Mouse (Mus musculus) midbrain, embryonic 16.5 days (tissue): ENCODE results near the gene Zfp36l2. TPM values are rescaled to one million over a fixed set of nuclear protein-coding genes. Genes with fewer than 3 reads are reported as not detected.

Source experiments
- ATAC-seq: fragments of 200-750 bp; cut with Nextera tagmentation; 2 replicates; pipeline ENCODE4 v1.8.0; 2017; ENCODE audit warnings: moderate TSS enrichment
- H3K27ac ChIP-seq: fragments of 300-500 bp; sonication (generic); 2 replicates; pipeline ENCODE4 v1.5.1; 2014; ENCODE audit warnings: mild to moderate bottlenecking, low read length, mixed read lengths
- H3K27me3 ChIP-seq: fragments of 300-500 bp; sonication (generic); 2 replicates; pipeline ENCODE4 v1.6.1; 2014; ENCODE audit warnings: low read depth, low read length, mixed read lengths; ENCODE audit not compliant: control insufficient read depth, insufficient read depth
- H3K36me3 ChIP-seq: fragments of 300-500 bp; sonication (generic); 2 replicates; pipeline ENCODE4 v1.6.1; 2014; ENCODE audit warnings: mild to moderate bottlenecking, low read length, moderate library complexity, mixed read lengths; ENCODE audit not compliant: control insufficient read depth, insufficient read depth
- H3K4me1 ChIP-seq: fragments of 300-500 bp; sonication (generic); 2 replicates; pipeline ENCODE4 v1.6.1; 2014; ENCODE audit warnings: mild to moderate bottlenecking, low read length, mixed read lengths; ENCODE audit not compliant: control insufficient read depth, insufficient read depth
- H3K4me2 ChIP-seq: fragments of 300-500 bp; sonication (generic); 2 replicates; pipeline ENCODE4 v1.6.1; 2014; ENCODE audit warnings: mild to moderate bottlenecking, low read length, mixed read lengths
- H3K4me3 ChIP-seq: fragments of 300-500 bp; sonication (generic); 2 replicates; pipeline ENCODE4 v1.5.1; 2014; ENCODE audit warnings: low read depth, mild to moderate bottlenecking, low read length, moderate library complexity, mixed read lengths
- H3K9ac ChIP-seq: fragments of 300-500 bp; sonication (generic); 2 replicates; pipeline ENCODE4 v1.6.1; 2014; ENCODE audit warnings: low read depth, low read length, mixed read lengths
- H3K9me3 ChIP-seq: fragments of 300-500 bp; sonication (generic); replicated peaks from 2 replicates; pipeline ENCODE4 v1.6.1; 2014; ENCODE audit warnings: mild to moderate bottlenecking, low read length, mixed read lengths; ENCODE audit not compliant: control insufficient read depth, poor library complexity, severe bottlenecking
- WGBS: fragments of 180-500 bp; shearing (Covaris S2); extraction: QIAGEN DNeasy Blood & Tissue Kit; methylation state at CpG from one replicate; pipeline ENCODE4 v1.1.7; 2014; 5-methylcytosine and 5-hydroxymethylcytosine counted together
- polyA plus RNA-seq: library from polyadenylated mRNA; unstranded; fragments of >200 nt; fragmentation: Nextera tagmentation; extraction: Ambion mirVana; gene quantifications from 2 replicates; pipeline ENCODE4 v1.2.1, GENCODE M21; 2015

The Zfp36l2 gene
- polyA plus RNA-seq, 1 experiment from 2014 or later: 3.6 TPM

GRCm38 (mm10) chr17:84144762-84145599, 42.8 kb downstream of the Zfp36l2 start:
- Histone ChIP-seq H3K4me1 (no peaks in the 10 kb centered on the region; the same call in 1 of the 2 replicates), H3K4me3 (no peak overlapping the region), H3K9me3 (no peaks in the 10 kb centered on the region), H3K4me2 (no peak overlapping the region), H3K27ac (no peak overlapping the region), H3K27me3 (no peaks in the 10 kb centered on the region), H3K9ac (no peak overlapping the region), H3K36me3 (no peaks in the 10 kb centered on the region)
- ATAC-seq: no peak
- 79% methylated on average over 5 of the region's 5 CpGs for WGBS

DNA sequence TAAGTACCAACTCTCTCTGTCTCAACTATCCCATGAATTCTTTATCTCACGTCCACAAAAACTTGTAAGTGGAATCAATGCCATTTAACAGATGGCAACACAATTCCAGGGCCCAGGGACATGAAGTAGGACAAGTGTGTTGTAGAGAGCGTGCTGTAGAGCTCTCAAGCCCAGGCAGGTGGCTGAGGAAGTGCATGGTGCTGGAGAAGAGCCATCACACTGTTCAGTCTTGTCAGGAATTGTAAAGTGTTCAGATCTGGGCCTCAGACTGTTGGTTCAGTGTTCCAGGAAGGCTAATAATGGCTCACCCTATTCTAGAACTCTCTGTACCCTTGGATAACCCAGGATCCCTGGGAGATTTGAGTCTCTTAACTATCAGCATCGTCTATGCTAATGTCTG, 43.6 kb downstream of the Zfp36l2 start:
- Histone ChIP-seq H3K9me3 (no peaks in the 10 kb centered on the region), H3K27me3 (no peaks in the 10 kb centered on the region), H3K4me1 (no peaks in the 10 kb centered on the region; the same call in 1 of the 2 replicates), H3K9ac (no peak overlapping the region), H3K27ac (no peak overlapping the region), H3K4me3 (no peak overlapping the region), H3K4me2 (no peak overlapping the region), H3K36me3 (no peaks in the 10 kb centered on the region)
- ATAC-seq: no peak
- WGBS: 84% methylated on average over 3 of the region's 3 CpGs

GRCm38 (mm10) chr17:84143219-84143844, 44.4 kb downstream of the Zfp36l2 start:
- Histone ChIP-seq H3K27me3 (no peaks in the 10 kb centered on the region), H3K4me1 (no peaks in the 10 kb centered on the region; the same call in 1 of the 2 replicates), H3K36me3 (no peaks in the 10 kb centered on the region), H3K4me2 (no peak overlapping the region), H3K4me3 (no peak overlapping the region), H3K9me3 (no peaks in the 10 kb centered on the region), H3K9ac (no peak overlapping the region), H3K27ac (no peak overlapping the region)
- WGBS: 63% methylated on average over 12 of the region's 12 CpGs
- ATAC-seq: no peak

DNA sequence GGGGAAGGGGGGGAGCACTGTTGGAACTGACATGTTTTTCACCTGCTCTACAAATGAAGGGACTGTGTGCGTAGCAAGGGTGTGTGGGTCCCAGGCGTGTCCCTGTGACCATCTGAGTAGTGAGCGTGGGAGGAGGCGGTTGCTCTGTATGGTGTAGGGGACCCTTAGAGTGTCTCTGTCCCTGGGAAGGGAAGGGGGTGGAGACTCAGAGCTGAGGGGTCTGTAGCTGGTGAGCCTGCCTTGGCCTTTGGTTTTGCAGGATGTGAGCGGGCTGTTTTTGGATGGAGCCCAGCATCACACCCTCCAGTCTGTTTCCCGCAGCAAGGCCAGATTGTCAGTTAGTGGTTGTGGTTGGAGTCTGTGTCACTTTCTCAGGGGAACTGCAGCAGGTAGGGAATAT, 46.1 kb downstream of the Zfp36l2 start:
- H3K4me1 ChIP-seq: no peaks in the 10 kb centered on the region; the same call in 1 of the 2 replicates
- no peak overlapping the region for H3K4me3 ChIP-seq
- no peaks in the 10 kb centered on the region for H3K36me3 ChIP-seq
- H3K9ac ChIP-seq: no peak overlapping the region
- no peaks in the 10 kb centered on the region for H3K9me3 ChIP-seq
- H3K4me2 ChIP-seq: no peak overlapping the region
- no peak for ATAC-seq
- 90% methylated on average over 6 of the region's 6 CpGs for WGBS
- no peaks in the 10 kb centered on the region for H3K27me3 ChIP-seq
- no peak overlapping the region for H3K27ac ChIP-seq

DNA sequence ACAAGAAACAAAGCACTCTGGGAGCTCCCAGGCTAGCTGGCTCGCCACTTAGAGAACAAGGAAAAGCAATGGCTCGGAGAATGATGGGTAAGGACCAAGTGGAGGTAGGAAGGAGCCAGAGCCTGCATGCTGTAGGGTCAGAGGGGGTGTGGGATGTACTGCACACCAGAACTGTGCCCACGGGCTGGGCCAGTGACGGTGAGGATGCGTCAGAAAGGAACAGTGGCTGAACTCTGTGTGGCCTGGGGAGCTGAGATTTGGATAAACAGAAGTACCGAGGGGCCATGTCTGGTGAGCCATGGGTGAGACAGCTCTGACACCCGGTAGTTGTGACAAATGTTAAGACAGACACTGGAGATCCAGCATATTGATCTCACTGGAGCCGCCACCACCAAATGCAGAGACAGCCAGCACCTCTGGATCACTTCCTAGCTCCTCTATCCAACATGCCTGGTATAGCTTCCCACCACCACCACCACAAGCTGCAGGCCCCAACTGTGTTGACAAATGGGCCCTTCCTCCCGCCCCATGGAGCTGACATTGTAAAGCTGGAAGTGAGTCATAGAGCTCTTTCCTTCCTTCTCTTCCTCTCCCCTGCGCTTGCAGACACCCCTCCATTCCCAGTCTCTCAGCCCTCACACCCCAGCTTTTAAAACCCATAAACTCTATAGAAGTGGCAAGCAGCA, 46.8 kb downstream of the Zfp36l2 start:
- H3K9me3 ChIP-seq: no peaks in the 10 kb centered on the region
- no peaks in the 10 kb centered on the region for H3K36me3 ChIP-seq
- no peaks in the 10 kb centered on the region for H3K27me3 ChIP-seq
- ATAC-seq: no peak
- no peak overlapping the region for H3K9ac ChIP-seq
- no peaks in the 10 kb centered on the region for H3K4me1 ChIP-seq
- H3K27ac ChIP-seq: no peak overlapping the region
- no peak overlapping the region for H3K4me3 ChIP-seq
- WGBS: 77% methylated on average over 10 of the region's 10 CpGs
- H3K4me2 ChIP-seq: no peak overlapping the region

DNA sequence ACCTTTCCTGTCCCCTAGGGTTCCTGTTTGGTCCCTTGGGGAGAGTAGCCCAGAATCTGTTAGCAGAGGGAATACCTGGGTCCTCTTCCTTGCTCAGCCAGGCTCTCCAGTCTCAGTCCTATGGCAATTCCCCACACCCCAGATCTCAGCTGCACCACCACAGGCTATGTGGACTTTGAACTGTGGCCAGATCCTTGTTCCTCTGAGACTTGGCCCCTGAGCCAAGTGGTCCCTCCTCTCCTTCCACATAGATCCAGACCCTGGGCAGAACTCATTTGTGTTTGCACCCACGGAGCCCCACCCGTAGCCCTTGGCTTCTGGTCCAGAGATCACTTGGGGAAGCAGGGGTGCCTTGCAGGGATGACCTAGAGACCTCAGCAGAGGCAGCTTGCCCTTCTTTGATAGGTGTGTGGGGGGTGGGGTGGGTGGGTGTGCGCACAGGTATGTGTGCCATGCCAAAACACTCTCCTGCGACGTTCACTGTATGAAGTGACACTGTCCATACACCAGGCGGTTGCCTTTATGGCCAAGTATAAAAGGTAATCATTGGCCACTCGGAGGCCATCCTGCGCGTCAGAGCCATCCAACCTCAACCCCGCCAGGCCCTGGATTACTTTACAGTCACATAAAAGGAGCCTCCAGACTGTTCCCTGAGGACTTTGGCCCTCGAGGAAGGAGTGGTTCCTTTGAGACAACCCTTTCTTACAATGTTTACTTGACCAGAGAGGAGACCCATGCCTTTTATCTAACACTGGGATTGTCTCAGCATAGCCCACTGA, 50.2 kb downstream of the Zfp36l2 start:
- 91% methylated on average over 11 of the region's 11 CpGs for whole genome bisulfite sequencing
- no peak for ATAC-seq
- Histone ChIP-seq H3K36me3 (no peaks in the 10 kb centered on the region), H3K4me2 (no peak overlapping the region), H3K4me1 (no peaks in the 10 kb centered on the region), H3K9me3 (no peaks in the 10 kb centered on the region), H3K27ac (no peak overlapping the region), H3K9ac (no peak overlapping the region), H3K4me3 (no peak overlapping the region), H3K27me3 (no peaks in the 10 kb centered on the region)

- Histone ChIP-seq H3K27me3 (no peaks in the 10 kb centered on the region), H3K4me2 (no peak overlapping the region), H3K4me3 (no peak overlapping the region), H3K9me3 (no peaks in the 10 kb centered on the region), H3K9ac (no peak overlapping the region), H3K36me3 (no peaks in the 10 kb centered on the region), H3K27ac (no peak overlapping the region), H3K4me1 (no peaks in the 10 kb centered on the region)
- WGBS: 52% methylated on average over 10 of the region's 10 CpGs
- no peak for ATAC-seq
Measured at GRCm38 (mm10) chr17:84136669-84137392, 50.9 kb downstream of the Zfp36l2 start.

DNA sequence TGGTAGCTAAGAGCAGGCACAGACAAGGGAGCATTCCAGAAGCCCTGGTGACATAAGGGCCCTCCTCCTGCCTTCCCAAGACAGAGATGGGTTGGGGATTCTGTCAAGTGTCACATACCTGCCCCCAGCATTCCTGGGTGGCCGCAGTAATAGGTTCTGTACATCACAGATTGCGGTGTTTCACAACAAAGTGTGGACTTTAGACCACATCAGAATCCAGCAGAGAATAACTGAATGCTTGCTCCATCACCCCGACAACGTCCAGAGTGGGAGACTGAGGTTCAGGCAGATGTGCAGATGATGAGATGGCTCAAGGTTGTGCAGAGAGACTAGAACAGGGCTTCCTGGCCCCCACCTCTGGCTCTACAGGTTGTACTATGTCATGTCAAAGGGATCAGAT, 51.5 kb downstream of the Zfp36l2 start:
- Histone ChIP-seq H3K9ac (no peak overlapping the region), H3K36me3 (no peaks in the 10 kb centered on the region), H3K4me1 (no peaks in the 10 kb centered on the region), H3K27ac (no peak overlapping the region), H3K4me3 (no peak overlapping the region), H3K4me2 (no peak overlapping the region), H3K9me3 (no peaks in the 10 kb centered on the region), H3K27me3 (no peaks in the 10 kb centered on the region)
- no peak for ATAC-seq
- WGBS: 71% methylated on average over 4 of the region's 4 CpGs
